Mouse (Mus musculus) gastrocnemius, postnatal 14 days (tissue): ENCODE data around the gene Pfdn5. TPM values are rescaled to one million over a fixed set of nuclear protein-coding genes. Genes with fewer than 3 reads are reported as not detected.

Experiments
- DNase-seq: peaks from one replicate; pipeline ENCODE4 v3.0.0; 2021; ENCODE audit warnings: mixed read lengths
- intact Hi-C: fragments of 180-260 bp; cut with DNase I; formaldehyde crosslinking; loops from one replicate; pipeline ENCODE4 v1.15.1; 2025; ENCODE audit warnings: low total_unique reads
- long read RNA-seq, 2 experiments: library from polyadenylated mRNA; stranded (forward); transcript quantifications; one replicate each; pipeline ENCODE4 v2.0.0; 2021
- total RNA-seq, 2 experiments: library from RNA; stranded (reverse); gene quantifications; 2 replicates each; pipeline ENCODE4 v1.2.3; 2021

The Pfdn5 gene
- total RNA-seq, result 100 to 1,000 TPM; 212 to 228 TPM
- long read RNA-seq, experiment 1, transcript Pfdn5-205 (6 exons, 1,062 nt), result major isoform, 61 of 64 reads
- long read RNA-seq, experiment 1, partial matches to known transcripts, result 1 of 64 reads
- long read RNA-seq, experiment 1, other reads (novel, unspliced or antisense), result 1 of 64 reads
- long read RNA-seq, experiment 2, transcript Pfdn5-205 (6 exons, 1,062 nt), result major isoform, 75 of 84 reads
- long read RNA-seq, experiment 2, partial matches to known transcripts, result 0 of 84 reads
- long read RNA-seq, experiment 2, other reads (novel, unspliced or antisense), result 4 of 84 reads

DNA sequence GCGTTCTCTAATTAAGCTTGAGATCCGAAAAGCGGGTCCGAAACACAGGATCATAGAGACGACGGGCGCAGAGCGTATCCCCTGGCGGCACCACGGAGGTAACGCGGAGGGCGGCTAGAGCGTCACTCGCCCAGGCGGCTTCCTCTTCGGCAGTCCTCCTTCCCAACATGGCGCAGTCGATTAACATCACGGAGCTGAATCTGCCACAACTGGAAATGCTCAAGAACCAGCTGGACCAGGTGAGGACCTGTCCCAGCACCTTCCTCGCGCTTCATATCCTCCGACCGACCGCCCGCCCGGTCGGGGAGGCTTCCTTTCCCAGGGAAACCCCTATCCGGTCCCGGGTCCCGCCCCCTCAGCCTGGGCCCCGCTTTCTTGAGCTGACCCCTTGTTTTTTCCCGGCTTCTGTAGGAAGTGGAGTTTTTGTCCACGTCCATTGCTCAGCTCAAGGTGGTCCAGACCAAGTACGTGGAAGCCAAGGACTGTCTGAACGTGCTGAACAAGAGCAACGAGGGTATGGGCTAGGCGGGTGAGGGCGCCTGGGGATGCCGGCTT lies at the start of gene Pfdn5:
Gene Pfdn5, plus strand, starts transcription at position 95 of the 555 bp plus-strand sequence.
- peak; percentile 86 for DNase-seq
- intact Hi-C loops, result no loop called here

DNA sequence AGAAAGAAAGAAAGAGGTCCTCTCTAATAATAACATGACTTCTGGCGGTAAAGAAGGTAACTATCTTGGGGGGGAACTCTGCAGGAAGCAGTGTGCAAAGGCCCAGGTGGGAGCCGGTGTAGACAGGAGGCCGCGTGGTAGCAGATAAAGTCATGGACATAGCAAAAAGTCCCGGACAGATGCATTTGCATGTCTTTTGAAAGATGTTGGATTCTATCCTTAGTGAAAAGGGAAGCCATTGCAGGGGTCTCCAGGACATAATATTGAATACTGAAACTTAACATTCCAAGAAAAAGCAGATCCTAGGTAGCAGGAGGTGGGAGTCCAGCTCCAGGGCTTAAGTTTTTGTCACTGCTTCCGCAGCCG lies 47.2 kb upstream of the Pfdn5 start:
- intact Hi-C loops, result no loop called here
- no peak for DNase-seq

DNA sequence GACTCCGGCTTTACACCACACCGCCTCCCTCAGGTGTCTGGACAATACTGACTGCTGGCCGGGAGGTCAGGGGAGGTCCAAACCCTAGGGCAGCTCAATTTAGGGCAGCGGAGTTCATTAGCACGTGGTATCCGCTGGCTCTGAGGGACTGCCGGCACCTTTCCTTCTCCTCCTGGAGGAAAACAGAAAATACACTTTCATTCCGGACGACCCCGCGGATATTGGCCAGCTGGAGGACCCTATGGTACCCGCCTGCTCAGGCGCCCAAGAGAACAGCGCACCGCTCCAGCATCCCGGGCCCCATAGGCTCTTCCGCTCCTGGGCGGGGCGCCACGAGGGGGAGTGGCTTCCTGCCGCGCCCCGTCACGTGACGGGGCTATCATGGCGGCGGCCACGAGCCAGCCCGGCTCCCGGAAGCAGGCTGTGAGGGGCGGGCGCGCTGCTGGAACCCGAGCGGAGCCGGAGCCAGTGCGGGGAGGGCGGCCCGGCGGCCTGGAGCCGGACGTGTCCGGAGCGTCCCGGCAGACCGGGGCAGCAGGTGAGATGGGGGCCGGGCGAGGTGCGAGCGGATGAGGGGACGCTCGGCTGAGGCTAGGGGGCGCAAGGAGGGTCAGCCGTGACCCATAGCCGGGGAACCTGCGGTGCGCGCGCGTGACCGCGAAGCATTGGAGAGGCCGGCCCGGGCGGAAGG lies 46.7 kb upstream of the Pfdn5 start, which contains the start of gene Mfsd5:
Gene Mfsd5, plus strand, starts transcription at position 363 of the 691 bp plus-strand sequence.
- intact Hi-C loops, result no loop called here
- DNase-seq, result peak; percentile 91

DNA sequence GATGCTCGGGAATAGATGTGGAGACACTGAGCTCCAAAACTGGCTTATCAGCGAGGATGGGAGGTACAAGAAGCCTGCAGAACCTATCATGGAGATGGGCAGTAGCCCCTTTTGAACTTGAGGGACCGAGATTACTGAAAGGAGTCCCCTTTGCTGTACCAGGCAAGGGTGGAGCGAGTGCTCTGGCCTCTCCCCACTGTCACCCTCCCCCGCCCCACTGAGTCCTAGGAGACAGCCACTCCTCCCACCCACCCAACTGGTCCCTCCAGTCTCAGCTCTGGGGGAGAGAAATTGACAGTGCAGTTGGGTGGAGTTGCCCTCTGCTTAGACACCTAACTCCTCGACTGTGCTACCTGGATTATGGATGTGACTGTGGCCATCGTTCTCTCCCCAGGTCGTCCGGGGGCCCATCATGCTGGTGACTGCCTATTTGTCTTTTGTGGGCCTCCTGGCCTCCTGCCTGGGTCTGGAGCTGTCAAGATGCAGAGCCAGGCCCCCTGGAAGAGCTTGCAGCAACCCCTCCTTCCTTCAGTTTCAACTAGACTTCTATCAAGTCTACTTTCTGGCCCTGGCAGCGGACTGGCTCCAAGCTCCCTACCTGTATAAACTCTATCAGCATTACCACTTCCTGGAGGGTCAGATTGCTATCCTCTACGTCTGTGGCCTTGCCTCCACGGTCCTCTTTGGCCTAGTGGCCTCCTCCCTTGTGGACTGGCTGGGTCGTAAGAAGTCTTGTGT lies 46.0 kb upstream of the Pfdn5 start:
- no peak for DNase-seq
- intact Hi-C loops, result no loop called here

DNA sequence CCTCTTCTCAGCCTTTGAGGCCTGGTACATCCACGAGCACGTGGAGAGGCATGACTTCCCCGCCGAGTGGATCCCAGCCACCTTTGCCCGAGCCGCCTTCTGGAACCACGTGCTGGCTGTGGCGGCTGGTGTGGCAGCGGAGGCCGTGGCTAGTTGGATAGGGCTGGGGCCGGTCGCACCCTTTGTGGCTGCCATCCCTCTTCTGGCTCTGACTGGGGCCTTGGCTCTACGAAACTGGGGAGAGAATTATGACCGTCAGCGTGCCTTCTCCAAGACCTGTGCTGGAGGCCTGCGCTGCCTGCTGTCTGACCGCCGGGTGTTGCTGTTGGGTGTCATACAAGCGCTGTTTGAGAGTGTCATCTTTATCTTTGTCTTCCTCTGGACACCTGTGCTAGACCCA lies 45.3 kb upstream of the Pfdn5 start:
- intact Hi-C loops, result no loop called here

DNA sequence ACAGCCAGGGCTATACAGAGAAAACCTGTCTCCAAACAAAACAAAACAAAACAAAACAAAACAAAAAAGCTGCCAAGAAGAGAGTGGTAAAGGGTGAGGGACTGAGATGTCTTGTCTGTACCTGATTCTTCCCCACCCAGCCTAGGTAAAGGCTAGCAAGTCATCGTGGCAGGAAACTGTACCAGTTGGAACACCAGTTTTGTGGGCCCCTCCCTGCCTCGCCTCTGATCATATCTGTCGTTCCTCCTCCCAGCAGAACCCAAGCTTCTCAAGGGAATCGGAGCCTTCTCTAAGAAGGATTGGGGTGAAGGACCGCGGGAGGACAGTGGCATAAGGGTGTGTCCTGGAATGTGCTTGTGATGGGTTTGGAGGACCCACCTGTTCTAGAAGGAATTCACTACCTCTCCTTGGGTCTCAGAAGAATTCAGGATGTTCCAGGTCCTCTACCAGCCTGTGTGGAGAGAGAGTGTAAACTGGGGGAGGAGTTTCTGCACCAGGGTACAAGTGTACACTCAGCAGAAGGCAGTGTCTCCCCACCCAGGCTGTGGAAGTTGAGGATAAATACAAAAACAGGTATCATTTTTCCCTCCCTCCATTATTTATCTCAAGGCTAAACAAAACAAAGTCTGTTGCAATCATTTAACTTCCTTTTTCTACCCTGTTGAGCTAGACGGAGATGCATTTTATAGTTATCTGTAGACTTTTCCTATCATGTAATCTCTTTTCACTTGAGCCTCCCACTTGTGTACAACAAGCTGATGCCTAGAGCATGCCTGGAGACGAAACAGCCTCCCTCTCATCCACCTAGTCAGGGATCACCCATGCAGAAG lies 43.2 kb upstream of the Pfdn5 start:
- intact Hi-C loops, result no loop called here

More for the DNA sequence above, 45.3 kb upstream of the Pfdn5 start:
- DNase-seq, result no peak

DNA sequence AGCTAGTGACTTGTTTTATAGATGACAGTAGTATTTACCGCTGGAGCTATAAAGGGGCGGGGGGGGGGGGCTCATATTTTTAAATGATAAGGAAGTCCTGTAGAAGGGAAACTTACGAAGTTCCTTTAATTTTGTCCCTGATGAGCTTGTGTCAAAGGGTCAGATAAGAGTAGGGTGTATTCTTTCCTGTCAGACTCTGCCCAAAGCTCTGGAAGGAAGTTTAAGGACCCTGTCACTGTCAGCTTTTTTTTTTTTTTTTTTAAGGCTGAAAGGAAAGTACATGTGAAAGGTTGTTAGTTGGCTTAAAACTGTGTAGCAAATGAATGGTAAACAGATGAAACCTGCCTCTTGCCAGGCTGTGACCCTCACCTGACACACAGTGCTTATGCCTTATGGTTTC lies 42.3 kb upstream of the Pfdn5 start:
- intact Hi-C loops, result no loop called here
- no peak for DNase-seq

More for the DNA sequence above, 43.2 kb upstream of the Pfdn5 start:
- no peak for DNase-seq

DNA sequence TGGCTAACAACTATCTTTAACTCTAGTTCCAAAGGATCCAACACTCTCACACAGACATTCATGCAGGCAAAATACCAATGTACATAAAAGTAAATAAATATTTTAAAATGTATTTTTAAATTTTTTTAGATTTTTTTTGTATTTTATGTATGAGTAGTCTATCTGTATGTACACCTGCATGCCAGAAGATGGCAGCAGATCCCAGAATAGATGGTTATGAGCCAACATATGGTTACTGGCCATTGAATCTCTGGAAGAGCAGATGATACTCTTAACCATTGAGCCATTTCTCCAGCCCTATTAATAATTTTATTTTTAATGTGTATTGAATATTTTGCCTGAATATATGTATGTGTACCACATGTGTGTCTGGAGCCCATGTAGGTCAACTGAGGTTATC lies 38.5 kb upstream of the Pfdn5 start:
- no peak for DNase-seq
- intact Hi-C loops, result no loop called here

DNA sequence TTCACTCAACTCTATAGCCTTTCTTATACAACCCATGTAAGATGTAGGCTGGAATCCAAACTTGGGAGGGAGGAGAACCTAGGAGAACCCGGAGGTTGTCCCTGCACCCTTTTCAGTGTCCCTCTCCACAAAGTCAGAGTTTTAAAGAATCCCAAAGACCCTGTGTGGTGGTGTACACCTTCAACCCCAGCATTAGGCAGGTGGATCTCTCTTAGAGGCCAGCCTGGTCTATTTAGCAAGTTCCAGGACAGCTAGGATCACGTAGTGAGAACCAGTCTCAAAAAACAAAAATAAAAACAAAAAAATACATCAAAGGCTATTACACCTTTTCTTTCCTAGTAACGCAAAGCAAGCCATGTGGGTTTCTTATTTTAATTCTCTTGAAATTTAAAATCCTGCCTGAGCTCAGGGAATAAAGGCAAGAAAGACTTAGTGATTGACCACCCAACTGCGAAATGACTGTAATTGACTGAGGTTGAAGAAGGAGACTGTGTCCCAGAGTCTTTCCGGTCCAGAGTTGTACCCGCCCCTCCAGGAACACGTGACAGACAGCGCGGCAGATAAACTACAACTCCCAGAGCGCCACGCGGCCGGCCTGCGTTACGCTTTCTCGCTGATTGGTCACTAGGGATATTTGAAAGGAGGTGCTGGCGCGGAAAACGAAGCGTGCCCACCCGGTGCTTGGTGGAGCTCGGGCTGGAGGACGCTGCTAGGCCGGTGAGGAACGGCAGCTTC lies 30.1 kb upstream of the Pfdn5 start, which contains the start of gene Espl1:
Gene Espl1, plus strand, starts transcription at position 634 of the 735 bp plus-strand sequence.
- intact Hi-C loops, result no loop called here

DNA sequence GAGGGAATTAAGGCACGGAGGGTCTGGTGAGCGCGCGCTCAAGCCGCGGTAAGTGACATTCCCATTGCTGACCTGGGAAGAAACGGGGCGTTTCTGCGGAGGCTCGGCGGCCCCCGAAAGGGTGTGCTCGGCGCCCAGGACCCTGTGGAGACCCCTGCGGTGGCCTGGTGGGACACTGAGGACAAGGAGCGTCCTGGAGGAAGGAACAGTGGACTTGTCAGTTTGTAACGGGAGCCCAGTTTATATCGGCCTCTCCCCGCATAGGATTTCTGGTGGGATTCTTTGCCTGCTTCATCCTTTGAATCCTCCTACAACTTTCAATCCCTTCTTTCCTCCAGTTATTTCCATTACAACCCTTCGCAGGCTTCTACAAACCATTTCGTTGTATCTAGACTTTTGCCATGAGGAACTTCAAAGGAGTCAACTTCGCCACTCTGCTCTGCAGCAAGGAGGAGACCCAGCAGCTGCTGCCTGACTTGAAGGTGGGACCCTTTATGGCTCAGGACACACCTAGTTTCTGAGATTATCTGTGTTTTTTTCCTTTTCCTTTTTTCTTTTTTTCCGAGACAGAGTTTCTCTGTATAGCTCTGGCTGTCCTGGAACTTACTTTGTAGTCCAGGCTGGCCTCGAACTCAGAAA lies 29.4 kb upstream of the Pfdn5 start:
- no peak for DNase-seq
- intact Hi-C loops, result no loop called here

More for the DNA sequence above, 30.1 kb upstream of the Pfdn5 start, which contains the start of gene Espl1:
- peak; percentile 93 for DNase-seq

DNA sequence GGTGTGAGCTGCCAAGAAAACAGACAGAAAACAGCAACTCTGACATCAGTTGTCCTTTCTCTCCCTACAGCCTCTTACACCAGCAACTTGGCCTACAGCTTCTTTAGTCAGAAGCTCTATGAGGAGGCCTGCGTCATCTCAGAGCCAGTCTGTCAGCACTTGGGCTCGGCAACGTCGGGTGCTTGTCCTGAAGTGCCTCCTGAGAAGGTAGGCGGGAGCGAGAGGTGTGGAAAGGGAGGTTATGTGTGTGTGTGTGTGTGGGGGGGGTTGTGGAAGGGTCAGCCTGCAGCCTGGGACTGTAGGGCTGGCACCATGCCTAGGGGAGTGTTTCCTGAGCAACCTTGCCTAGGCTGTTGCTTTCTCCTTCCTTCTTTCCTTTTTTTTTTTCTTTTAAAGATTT lies 23.4 kb upstream of the Pfdn5 start:
- DNase-seq, result no peak

DNA sequence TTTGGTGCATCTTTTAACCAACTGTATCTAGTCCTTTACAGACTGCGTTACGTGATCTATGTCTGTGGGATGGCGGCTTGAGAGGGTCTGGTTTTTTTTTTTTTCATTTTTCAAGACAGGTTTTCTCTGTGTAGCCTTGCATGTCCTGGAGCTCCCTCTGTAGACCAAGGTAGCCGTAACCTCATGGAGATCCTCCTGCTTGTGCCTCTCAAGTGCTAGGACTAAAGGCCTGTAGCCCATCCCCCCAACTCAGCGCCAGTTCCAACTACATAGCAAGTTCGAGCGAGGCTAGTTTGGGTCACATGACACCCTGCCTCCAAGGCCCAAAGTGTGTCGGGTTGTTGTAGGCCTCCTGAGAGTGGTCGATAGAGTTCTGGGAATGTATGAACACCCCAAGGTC lies 17.2 kb upstream of the Pfdn5 start:
- no peak for DNase-seq
- intact Hi-C loops, result no loop called here

More for the DNA sequence above, 23.4 kb upstream of the Pfdn5 start:
- intact Hi-C loops, result no loop called here

DNA sequence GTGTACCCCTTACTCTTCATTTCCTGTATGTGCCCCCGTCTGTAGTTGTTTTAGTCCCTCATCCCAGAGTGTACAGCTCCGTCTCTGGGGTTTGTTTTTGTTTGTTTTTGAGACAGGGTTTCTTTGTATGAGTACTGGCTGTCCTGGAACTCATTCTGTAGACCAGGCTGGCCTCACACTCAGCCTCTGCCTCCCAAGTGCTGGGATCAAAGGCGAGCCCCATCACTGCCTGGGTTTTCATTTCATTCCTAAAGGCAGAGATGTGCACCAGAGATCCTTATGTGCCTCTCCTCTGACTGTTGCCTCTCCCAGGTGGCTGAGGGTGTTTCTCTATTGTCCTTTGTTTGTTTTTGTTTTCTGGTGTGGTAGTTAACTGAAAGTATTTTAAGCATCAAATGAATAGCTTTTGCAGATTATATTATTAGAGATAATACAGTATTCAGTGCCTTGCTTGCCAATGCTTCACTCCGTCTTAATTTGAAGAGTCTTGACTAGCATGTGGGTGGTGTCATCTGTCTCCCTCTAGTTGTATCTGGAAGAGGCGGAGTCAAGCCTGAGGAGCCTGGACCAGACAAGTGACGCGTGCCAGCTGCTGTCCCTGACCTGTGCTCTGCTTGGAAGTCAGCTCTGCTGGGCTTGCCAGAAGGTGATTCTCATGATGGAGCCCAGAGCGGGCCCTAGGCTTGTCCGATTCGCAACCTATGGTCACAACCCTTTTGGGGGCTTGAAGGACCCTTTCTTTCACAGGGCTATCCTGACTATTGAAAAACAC lies 15.7 kb upstream of the Pfdn5 start:
- intact Hi-C loops, result no loop called here
- DNase-seq, result no peak

DNA sequence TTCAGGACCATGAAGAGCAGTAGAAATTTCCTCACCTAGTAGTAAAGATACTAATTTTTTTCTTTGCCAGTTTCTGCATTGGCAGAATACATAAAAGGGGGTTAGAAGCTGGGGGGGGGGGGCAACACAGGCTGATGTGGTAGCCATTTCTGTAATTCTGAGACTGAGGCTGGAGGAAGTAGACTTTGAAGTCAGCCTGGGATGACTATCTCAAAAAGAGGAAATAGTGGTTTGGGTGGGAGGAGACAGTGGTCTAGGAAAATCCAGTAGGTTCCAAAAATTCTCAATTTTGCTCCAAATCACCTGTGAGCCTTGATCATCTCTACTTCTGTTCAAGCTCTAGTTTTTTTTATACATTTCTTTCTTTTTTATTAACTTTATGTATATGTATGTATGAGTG lies 14.4 kb upstream of the Pfdn5 start:
- intact Hi-C loops, result no loop called here
- DNase-seq, result no peak

DNA sequence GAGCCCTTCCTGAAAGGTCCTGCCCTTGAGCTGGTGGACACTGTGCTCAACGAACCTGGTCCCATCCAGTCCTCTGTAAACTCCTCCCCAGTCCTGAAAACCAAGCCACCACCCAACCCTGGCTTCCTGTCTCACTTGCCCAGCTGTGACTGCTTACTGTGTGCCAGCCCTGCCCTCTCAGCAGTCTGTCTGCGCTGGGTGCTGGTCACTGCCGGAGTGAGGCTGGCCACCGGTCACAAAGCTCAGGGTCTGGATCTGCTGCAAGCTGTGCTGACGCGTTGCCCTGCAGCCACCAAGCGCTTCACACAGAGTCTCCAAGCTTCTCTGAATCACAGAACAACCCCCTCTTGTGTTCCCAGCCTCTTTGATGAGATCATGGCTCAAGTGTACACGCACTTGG lies 10.6 kb upstream of the Pfdn5 start:
- intact Hi-C loops, result loop anchor here (5.0 kb wide), 1 partner anchor 73 kb away; no protein-coding TSS in a partner anchor
- DNase-seq, result peak; percentile 17

DNA sequence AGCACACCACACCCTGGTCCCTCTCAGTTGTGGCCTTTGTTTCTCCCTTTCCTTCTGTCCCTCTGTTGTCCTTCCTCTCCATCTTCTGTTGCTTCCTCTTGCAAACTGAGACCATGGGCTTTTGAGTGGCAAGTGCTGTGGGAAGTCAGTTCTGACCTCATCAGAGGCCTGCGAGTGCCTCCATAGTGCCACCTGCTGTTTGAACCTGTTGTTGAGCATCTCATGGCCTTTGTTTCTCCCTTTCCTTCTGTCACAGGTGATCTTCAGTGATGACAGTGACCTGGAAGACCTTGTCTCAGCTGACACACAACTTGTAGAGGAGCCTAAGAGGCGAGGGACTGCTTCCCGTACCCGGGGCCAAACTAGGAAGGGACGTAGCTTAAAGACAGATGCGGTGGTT lies 9.7 kb upstream of the Pfdn5 start:
- peak; percentile 60 for DNase-seq
- intact Hi-C loops, result loop anchor here (5.0 kb wide), 1 partner anchor 74 kb away; no protein-coding TSS in a partner anchor
